Mouse (Mus musculus) thymus, adult 2 months (tissue): ENCODE data around the gene Prim2.

Source experiments
- CTCF ChIP-seq: fragments of 200-500 bp; IDR thresholded peaks from 2 replicates; pipeline ENCODE4 v1.5.1; 2012; ENCODE audit warnings: mild to moderate bottlenecking, control low read depth, low read length, moderate library complexity, borderline replicate concordance; ENCODE audit not compliant: control insufficient read depth, poor library complexity, insufficient read depth; ENCODE audit errors: extremely low read depth
- POLR2A ChIP-seq: fragments of 200-500 bp; IDR thresholded peaks from 2 replicates; pipeline ENCODE4 v1.6.1; 2012; ENCODE audit warnings: mild to moderate bottlenecking, low read length, control low read depth, moderate library complexity; ENCODE audit not compliant: control insufficient read depth, poor library complexity, insufficient read depth; ENCODE audit errors: extremely low read depth

DNA sequence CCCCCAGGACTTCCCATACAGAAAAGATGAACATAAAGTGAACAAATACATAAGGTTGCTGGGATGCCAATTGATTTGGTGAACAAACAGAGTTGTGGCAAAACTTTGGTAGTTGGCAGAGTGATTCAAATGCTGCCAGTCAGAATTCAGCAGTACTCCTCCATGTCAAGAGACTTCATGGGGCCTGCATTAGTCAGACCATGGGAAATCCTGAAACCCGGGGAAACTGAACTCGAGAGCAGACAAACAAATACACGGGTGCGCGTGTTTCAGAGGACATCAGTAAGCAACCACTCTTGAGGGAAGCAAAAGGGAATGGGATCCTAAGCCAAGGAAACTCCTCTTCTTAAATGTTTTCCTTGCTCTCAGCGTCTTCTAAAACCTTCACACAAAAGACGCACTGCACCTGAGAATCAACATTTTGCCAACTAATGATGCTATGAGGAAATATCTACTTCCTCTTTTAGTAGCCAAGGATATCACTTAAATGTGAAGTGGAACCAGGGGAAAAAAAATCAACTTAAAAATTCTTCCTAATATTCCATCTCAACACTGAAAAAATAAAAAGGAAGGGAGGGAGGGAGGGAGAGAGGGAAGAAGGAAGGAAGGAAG lies 77.5 kb downstream of the Prim2 start:
- TF ChIP-seq CTCF = no peak
- no peak for TF ChIP-seq POLR2A
